Mouse (Mus musculus): Measurements from ENCODE around the gene Ky.

Ky gene

DNA sequence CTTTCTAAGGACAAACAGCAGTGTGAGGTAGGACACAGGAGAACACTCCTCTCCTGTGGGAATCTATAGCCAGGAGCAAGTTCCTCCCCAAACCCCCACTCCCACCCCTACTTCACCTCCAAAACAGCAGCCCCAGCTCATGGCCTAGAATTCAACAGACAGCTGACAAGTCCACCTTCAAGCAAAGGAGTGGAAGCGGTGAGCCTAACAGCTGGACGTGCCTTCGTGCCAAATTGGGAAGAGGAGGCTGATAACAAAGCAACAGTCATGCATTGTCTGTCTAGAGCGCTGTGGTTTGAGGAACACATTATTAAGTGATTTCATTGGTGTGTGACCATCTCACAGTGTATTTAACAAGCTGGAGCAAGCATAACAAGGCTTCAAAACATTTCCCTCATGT lies 4.4 kb upstream of the Ky start:
- in situ Hi-C loops (cut with MboI; ENCODE audit: unreplicated experiment in 2 of 2), result no loop called here

DNA sequence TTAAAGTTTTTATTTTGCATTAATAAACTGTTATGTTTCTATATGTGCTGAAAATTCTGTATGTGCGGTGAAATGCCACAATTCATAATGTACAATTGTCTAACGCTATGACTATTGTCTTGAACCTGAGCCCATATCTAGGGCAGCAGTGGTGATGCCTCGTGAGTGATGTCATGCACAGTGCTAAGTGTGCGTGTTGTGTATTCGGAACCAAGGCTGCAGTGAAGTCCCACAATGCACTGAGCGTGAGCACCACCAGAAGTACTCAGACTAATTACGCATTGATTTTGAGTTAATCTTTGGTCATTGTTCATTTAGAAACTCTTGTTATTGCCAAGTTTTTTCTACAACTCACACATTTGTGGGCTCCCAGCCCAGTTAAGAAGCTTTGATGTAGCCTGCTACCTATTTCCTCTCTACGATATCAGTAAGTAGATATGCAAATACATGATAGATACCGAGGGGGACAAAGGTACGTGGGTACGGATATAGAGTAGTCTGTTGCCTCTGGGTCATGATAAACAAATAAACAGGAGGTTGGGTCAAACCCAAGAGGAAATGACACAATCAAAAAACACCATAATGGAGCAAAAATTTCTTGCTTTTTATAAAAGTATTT lies 3.4 kb upstream of the Ky start:
- in situ Hi-C loops (cut with MboI; ENCODE audit: unreplicated experiment in 2 of 2), result no loop called here

DNA sequence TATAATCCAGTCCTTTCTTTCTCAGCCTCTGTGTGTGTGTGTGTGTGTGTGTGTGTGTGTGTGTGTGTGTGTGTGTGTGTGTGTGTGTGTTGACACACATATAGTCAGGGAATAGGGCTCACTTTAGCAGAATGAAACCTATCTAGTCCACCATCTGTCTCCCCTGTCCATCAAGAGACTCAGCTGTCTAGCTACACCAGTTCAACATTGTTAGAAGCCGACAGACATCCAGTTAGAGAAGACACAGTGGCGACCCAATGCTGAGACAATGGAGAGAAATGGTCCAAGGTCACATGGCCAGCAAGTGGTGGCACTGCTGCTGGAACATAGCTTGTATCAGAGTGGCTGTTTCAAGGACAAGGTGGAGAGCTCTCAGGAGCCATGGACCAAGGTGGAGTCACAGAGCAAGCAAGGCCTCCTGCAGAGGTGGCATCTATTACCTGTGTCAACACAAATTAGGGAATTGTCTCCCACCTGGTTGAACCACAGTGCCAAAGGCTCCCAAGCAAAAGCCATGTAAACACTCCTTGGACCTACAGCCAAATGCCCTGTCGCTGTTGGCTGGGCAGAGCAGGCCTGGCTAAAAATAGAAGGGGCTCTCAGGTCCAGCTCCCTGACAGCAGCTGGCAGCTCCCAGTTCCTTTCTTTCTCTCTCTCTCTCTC lies 703 bp upstream of the Ky start:
- in situ Hi-C loops (cut with MboI; ENCODE audit: unreplicated experiment in 2 of 2), result no loop called here

DNA sequence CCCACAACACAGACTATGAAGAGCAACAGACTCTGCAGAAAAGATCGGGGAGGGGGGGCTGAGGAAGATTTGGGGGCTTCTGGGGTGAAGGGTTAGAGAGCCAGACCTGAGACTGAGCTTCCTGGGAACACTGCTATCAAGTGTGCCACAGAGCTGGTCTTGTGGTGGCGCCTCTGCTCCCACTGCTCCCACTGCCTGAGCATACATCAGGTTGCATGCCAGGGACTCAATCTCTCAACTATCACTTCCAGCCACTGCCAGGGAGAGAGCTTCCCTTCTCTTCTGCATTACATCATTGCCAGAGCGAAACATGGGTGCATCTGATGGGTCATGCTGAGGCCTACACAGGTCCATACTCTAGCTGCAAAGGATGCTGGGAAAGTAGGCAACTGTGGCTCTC lies 2.8 kb downstream of the Ky start:
- in situ Hi-C loops (cut with MboI; ENCODE audit: unreplicated experiment in 2 of 2), result no loop called here

DNA sequence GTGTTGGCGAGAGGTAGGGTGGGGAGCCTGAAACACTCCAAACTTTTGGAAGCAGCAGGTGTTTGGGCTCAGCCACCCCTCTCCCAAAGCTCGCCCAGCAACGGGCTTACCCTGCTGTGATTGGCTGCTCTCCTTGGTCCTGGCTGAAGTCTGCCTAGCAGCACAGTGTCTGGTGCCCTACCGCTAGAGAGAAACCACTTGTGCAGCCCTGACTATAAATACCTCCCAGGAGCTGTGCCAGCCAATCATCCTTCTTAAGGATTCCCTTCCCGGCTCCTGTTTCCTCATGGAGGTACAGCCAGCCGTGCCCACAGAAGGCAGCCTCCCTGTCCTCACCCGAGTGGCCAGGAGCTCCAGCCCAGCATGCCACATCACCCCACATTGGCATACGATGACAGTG lies 5.9 kb downstream of the Ky start:
- in situ Hi-C loops (cut with MboI; ENCODE audit: unreplicated experiment in 2 of 2), result no loop called here

DNA sequence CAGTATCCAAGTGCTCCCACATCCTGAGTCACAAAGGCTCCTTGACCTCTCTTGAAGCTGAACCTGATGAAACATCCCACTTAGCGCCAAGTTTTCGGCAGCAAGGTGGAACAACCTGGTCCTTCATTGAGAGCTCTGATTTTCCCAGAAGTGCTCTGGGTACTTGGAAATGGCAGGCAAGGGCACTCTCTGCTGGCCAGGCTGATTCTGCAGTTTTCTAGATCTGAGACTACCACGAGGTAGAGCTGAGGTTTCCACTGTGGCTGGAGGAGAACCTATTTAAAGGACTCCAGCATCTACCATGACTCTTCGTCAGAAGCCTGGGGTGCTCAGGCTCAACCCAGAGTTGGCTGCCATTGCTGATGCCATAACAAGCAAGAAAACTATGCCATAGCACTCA lies 8.0 kb downstream of the Ky start:
- in situ Hi-C loops (cut with MboI; ENCODE audit: unreplicated experiment in 2 of 2), result no loop called here

DNA sequence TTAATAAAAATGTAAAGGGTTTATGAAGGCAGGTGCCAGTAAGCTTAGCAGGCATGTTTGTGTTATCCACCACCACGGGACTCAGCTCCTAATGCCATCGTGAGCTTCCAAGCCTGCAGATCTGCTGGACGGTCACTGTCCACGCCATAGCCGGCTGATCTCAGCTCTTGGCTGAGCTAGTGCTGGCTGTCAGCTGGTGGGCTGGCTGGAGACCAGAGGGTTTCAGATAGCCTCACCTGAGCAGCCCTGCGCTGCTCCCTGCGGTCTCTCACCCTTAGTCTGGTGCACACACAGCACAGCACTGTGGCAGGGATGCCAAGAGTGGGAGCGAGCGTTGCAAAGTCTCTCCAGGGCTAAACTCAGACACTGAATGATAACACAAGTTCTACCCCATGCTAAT lies 12.9 kb downstream of the Ky start:
- in situ Hi-C loops (cut with MboI; ENCODE audit: unreplicated experiment in 2 of 2), result no loop called here

DNA sequence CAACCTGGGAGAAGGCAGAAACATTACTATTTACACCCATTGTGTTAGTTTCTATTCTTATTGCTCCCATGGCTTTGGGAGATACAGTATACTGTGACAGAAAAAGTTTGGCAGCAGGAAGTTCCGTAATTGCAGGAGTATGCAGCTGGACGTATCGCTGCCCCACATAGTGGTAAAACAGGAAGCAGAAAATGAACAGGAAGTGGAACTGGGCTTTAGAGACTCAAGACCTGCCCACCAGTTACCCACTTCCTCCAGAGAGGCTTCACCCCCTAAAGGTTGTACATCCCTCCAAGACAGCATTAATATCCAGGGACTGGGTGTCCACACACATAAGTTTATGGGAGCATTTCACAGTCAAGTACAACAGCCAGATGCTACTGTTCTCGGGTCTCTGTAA lies 15.8 kb downstream of the Ky start:
- in situ Hi-C loops (cut with MboI; ENCODE audit: unreplicated experiment in 2 of 2), result no loop called here

DNA sequence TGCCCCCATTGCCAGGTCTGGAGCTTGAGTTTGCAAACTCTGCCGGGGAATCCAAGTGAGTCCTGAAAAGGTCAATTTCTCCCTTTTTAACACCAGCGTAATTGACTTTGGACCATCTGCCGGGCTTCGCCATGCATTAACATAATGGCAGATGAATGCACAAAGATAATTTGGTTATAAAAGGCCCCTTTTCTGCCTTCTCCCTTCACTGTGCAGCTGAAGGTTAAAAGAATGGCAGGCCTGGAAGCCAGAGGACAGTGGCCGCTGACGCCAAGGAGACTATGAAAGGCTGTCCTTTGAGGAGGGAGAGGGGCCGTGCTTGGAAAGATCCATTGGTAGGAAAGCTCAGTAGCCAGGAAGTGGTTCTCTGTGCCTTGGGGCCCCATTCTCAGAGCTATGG lies 22.6 kb downstream of the Ky start:
- in situ Hi-C loops (cut with MboI; ENCODE audit: unreplicated experiment in 2 of 2), result loop anchor here in 1 of 2 experiments (25.0 kb wide), 1 partner anchor 1891 kb away; no protein-coding TSS in a partner anchor

DNA sequence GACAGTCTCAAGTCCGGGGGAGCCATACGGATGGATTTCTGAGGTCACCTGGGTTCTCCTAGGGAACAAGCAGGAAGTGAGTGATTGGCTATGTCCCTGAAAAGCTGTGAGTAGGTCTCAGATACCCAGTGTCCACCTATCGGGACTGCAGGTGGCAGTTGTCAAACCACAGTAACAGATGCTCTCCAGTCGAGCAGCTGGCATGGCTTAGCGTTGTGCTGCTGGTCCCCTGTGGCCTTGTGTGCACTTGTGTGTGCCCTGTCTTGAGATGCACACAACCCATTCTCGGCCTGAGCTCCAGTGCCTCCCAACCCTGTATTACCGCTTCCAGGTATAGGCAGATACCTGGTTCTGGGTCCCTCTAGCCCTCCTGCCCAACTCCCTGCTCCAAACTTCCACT lies 23.0 kb downstream of the Ky start:
- in situ Hi-C loops (cut with MboI; ENCODE audit: unreplicated experiment in 2 of 2), result loop anchor here in 1 of 2 experiments (25.0 kb wide), 1 partner anchor 1891 kb away; no protein-coding TSS in a partner anchor

DNA sequence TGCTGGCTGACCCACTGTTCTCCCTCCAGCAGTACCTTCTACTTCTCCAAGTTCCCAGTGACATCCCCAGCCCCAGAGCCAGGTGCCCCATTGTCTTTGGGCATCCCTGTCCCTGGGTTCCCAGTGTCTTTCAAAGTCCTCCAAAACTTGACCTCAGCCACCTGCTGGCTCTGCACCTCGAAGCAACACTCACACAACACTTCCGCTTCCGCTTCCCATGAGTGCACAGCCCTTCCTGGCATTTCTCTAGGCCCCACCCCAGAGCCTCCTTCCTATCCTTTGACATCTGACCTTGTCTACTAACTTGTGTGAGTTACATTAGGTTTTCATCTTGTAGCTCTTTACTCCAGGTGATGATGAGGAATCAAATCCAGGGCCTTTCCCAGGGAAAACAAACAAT lies 23.5 kb downstream of the Ky start:
- in situ Hi-C loops (cut with MboI; ENCODE audit: unreplicated experiment in 2 of 2), result loop anchor here in 1 of 2 experiments (25.0 kb wide), 1 partner anchor 1892 kb away; no protein-coding TSS in a partner anchor

DNA sequence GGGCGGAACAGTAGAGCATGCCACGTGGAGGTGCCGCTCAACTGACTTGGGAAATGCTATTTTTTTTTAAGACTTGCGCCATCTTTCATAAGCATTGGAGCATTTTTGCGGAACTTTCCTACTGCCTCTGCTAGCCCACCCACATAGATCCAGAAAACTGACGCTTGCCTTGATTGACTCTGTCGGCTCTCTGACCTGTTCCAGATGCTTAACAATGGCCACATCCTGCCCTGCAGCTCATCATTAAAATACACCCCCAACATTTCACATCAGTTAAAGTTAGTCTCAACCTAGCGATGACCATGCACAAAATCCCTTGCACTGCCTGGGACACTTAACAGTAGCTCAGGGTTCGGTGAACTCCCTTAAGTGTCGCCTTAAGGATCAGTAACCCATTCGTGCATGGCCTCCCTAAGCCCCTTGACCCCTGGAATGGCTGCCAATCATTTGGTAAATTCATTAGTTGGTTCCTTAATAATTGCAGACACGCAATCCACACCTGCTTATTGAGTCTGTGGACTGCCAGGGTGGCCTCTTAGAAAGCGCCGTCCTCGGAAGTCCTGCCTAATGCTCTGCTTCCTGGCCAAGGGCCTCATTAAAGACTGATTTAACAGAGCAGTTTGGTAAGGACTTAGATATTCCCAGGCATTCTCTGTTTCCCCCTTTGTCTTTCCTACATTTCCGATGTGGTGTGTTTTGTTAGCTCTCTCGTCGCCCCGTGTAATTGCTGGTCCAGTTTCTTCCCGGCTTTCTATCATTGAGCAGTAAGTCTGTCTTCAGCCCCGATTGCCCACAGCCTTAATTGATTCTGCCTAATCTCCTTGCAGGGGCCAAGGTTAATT lies 25.7 kb downstream of the Ky start:
- in situ Hi-C loops (cut with MboI; ENCODE audit: unreplicated experiment in 2 of 2), result loop anchor here in 1 of 2 experiments (25.0 kb wide), 1 partner anchor 1894 kb away; no protein-coding TSS in a partner anchor

DNA sequence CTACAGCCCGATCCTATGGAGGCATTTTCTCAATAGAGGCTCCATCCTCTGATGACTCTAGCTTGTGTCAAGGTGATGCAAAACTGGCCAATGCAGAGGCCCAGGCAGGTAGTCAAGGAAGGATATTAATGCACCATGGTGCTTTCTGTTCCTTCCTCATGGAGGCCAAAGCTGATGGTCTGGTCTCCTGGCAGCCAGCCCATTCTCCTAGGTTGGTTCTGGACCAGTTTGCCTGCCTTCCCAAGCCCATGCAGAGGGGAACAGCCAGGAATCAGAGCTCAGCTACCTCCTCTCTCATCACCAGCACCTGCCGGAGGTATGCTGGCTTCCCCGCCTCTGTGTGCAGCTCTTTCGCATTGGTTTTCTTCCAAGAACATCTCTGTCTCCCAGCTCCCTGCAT lies 31.4 kb downstream of the Ky start:
- in situ Hi-C loops (cut with MboI; ENCODE audit: unreplicated experiment in 2 of 2), result loop anchor here in 1 of 2 experiments (25.0 kb wide), 1 partner anchor 1900 kb away; no protein-coding TSS in a partner anchor

DNA sequence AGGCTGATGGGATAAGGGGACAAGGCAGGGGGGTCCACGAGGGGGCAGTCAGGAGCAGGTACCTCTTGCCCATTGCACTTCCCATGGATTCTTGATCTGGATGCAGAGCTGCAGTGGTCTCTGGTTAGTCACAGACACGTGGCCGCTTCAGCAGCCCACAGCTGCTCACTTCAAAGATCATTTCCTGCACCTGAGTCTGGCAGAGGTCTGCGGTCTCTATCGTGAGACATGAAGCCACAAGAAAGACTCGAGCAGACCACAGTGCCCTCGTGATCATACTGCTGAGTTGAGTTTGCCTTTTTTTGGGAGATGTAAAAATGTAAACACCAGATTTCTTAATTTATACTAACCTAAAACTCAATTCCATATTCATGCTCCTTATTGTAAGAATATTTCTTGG lies 34.1 kb downstream of the Ky start:
- in situ Hi-C loops (cut with MboI; ENCODE audit: unreplicated experiment in 2 of 2), result loop anchor here in 1 of 2 experiments (25.0 kb wide), 1 partner anchor 1902 kb away; no protein-coding TSS in a partner anchor

DNA sequence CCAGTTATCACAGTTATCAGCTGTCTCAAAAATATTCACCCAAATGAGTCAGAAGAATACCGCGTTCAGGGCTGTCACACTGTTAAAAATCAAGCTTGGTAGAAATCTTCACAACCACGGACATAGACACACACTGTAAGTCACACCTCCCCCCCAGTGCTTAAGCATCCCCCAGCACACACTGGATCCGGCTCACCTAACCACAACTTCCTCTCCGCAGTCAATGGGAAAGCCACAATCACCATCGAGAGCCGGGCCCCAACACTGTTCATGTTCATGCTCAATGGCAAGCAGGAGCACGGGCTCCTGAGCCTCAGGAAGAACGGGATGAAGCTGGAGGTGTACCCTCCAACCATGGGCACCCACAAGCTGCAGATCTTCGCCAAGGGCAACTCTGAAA lies 36.1 kb downstream of the Ky start:
- in situ Hi-C loops (cut with MboI; ENCODE audit: unreplicated experiment in 2 of 2), result loop anchor here in 1 of 2 experiments (25.0 kb wide), 1 partner anchor 1904 kb away; no protein-coding TSS in a partner anchor

DNA sequence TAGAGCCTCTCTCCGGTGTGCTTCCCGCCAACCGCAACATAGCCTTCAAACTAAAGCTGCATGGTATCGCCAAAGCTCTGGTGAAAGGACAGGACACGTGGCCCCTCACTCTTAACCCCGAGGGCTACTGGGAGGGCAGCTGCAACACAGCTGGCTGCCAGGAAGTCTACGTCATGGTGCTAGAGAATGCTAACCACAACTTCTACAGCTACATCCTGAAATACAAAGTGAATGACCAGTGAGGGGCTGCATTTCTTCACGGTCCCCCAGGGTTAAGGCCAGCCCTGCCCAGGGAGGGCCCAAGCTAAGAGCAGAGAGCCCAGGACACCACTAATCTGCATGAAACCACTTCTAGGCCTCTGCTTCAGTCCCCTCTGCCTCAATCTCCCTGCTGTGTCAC lies 37.0 kb downstream of the Ky start:
- in situ Hi-C loops (cut with MboI; ENCODE audit: unreplicated experiment in 2 of 2), result loop anchor here in 1 of 2 experiments (25.0 kb wide), 1 partner anchor 1905 kb away; no protein-coding TSS in a partner anchor

DNA sequence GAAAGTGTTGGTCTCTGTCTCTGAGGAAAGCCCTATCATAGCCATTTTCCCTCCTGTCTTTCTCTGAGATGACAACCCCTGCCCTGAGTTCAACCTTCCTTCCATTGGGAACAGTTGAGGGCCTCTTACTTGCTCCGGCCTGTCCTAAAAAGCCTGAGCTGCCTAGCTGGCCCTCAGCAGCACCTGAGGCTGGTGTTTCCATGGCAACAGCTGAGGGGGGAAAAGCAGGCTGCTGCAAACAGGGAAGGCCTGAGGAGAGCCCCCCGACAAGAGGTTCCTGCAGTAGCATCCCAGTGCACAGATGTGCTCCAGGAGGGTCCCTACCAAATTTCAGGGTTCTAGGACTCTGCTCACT lies 38.2 kb downstream of the Ky start:
- in situ Hi-C loops (cut with MboI; ENCODE audit: unreplicated experiment in 2 of 2), result loop anchor here in 1 of 2 experiments (25.0 kb wide), 1 partner anchor 1906 kb away; no protein-coding TSS in a partner anchor

DNA sequence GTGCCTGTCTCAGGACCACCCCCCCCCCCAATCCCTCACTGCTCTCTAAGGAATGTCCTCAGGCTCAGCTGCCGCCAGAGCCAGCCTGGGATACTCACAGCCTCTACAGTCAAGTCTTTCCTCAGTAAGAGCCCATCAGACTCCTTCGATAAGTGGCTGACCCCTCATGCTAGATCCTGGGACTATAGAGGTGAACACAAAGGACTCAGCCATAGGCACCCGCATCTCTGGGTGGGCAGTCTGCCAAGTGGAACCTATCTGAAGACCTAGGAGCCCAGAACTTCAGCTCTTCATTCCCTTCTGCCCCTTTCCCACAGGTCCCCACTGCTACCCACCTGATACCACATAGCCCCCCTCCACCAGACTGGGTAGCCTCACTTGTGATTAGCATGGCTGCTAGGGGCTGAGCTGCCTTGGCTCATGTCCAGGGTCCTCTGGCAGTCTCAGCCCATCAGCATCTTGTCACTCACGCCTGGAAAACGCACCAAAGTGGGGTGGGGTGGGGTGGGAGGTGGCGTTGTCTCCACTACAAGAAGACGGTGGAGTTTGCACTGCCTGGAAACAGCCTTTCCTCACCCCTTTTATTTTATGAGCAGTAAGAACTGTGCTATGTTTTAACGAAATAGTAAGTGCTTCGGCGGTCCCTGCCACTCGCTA lies 38.7 kb downstream of the Ky start:
- in situ Hi-C loops (cut with MboI; ENCODE audit: unreplicated experiment in 2 of 2), result loop anchor here in 1 of 2 experiments (25.0 kb wide), 1 partner anchor 1907 kb away; no protein-coding TSS in a partner anchor

DNA sequence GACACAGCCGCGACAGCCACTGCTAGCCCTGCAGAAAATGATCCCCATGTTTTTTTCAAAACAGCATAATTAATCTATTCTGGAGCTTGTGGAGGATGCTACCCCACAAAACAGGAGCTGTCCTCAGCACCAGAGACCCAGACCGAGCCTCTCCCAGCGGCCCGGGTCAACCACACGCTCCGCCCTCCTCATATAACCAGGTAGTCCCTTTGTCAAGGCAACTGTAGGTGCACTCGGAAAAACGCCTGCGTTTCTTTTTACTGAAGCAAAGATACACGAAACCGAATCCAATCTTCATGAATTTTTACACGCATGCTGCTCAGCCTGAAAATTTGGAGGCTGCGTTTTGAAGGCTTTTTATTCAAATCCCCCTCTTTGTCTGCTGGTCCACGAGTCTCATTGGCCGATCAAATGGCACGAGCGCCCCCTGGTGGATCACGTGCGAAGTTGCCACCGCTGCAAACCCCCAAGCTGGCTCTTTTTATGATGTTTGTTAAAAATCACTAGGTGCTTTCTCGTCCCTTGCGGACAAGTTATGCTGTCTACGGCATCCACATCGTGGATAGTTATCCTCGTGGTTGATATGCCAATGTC lies 39.3 kb downstream of the Ky start:
- in situ Hi-C loops (cut with MboI; ENCODE audit: unreplicated experiment in 2 of 2), result loop anchor here (5.0 to 25.0 kb wide), 7 partner anchors 63 to 1908 kb away; partner anchors contain the start of genes Anapc13 (in 1 of the 2) and Cep63 (in 1 of the 2)
